In genomic region chr2:27086483-27087010, GRCm38 (mm10) we compare ENCODE assay signal across 28 mouse cellular contexts. TPM values are rescaled to one million over a fixed set of nuclear protein-coding genes. Genes with fewer than 3 reads are reported as not detected.
A peak's percentile ranks its signal among the peaks of the same experiment; 100 is the strongest.
DNase-seq lines count a peak whose midpoint lies in the region; ATAC-seq and TF ChIP-seq lines count a peak whose summit lies in the region.
"Had no signal": no experiment of that assay in that cellular context is flagged by ENCODE, and none has a peak within 500 bp of the region (broad histone marks: within the 10 kb centered on the region; RNA-seq: fewer than 3 reads in every experiment).

No protein-coding gene starts in this region.

- H3K4me2 ChIP-seq in hindbrain, embryonic 16.5 days (ENCODE audit: low read length): no peak overlapping the region
- H3K4me2 ChIP-seq in hindbrain, embryonic 11.5 days (replicated peaks; ENCODE audit: low read depth, low read length): no peak overlapping the region
- no peak overlapping the region for H3K4me2 ChIP-seq in midbrain, postnatal 0 days (ENCODE audit: low read depth, low read length, poor library complexity, severe bottlenecking)
- H3K4me2 ChIP-seq: forebrain, embryonic 13.5 days; heart, embryonic 15.5 days; limb, embryonic 15.5 days; neural tube, embryonic 15.5 days had no signal

- peaks cover 7% of the 10 kb centered on the region for H3K4me1 ChIP-seq in hindbrain, embryonic 16.5 days (ENCODE audit: control insufficient read depth, insufficient read depth, low read depth, low read length)
- no peaks in the 10 kb centered on the region for H3K4me1 ChIP-seq in hindbrain, embryonic 11.5 days (replicated peaks; ENCODE audit: control insufficient read depth, insufficient read depth, low read length)
- no peaks in the 10 kb centered on the region for H3K4me1 ChIP-seq in midbrain, postnatal 0 days (ENCODE audit: insufficient read depth, low read length)
- peaks cover 4% of the 10 kb centered on the region; the same call in 1 of the 2 replicates for H3K4me1 ChIP-seq in midbrain, embryonic 10.5 days
- H3K4me1 ChIP-seq in bone marrow, adult 2 months (ENCODE audit: control insufficient read depth, insufficient read depth, low read length): no peaks in the 10 kb centered on the region
- H3K4me1 ChIP-seq: forebrain, embryonic 13.5 days had no signal

- no peaks in the 10 kb centered on the region for H3K36me3 ChIP-seq in hindbrain, embryonic 16.5 days (ENCODE audit: control insufficient read depth, insufficient read depth, low read length)
- no peaks in the 10 kb centered on the region for H3K36me3 ChIP-seq in hindbrain, embryonic 11.5 days (ENCODE audit: control insufficient read depth, insufficient read depth, low read length)
- no peaks in the 10 kb centered on the region for H3K36me3 ChIP-seq in midbrain, postnatal 0 days (ENCODE audit: insufficient read depth, low read length)
- H3K36me3 ChIP-seq in midbrain, embryonic 10.5 days: no peaks in the 10 kb centered on the region
- no peaks in the 10 kb centered on the region for H3K36me3 ChIP-seq in splenic B cell, adult 2 months (ENCODE audit: control insufficient read depth, insufficient read depth, low read length, poor library complexity, severe bottlenecking)
- H3K36me3 ChIP-seq: heart, embryonic 15.5 days; limb, embryonic 15.5 days; neural tube, embryonic 15.5 days had no signal

- ATAC-seq in hindbrain, embryonic 16.5 days: no peak
- no peak for ATAC-seq in hindbrain, embryonic 11.5 days (ENCODE audit: low FRiP score)
- ATAC-seq in midbrain, postnatal 0 days (ENCODE audit: low FRiP score): no peak
- no peak for ATAC-seq in inflammation-experienced regulatory T-cells, adult 6 months
- ATAC-seq: forebrain, embryonic 13.5 days; intestine, postnatal 0 days had no signal

- WGBS in hindbrain, embryonic 16.5 days: 86% methylated on average over 4 of the region's 4 CpGs
- WGBS in hindbrain, embryonic 11.5 days: 92% methylated on average over 4 of the region's 4 CpGs
- WGBS in midbrain, postnatal 0 days: 92% methylated on average over 4 of the region's 4 CpGs
- 81% methylated on average over 4 of the region's 4 CpGs for WGBS in midbrain, embryonic 10.5 days
- WGBS in bone marrow, adult 2 months: 60% methylated on average over 4 of the region's 4 CpGs

- no peaks in the 10 kb centered on the region; the same call in 1 of the 2 replicates for H3K27me3 ChIP-seq in hindbrain, embryonic 16.5 days (replicated peaks; ENCODE audit: control insufficient read depth, insufficient read depth, low read length)
- no peaks in the 10 kb centered on the region for H3K27me3 ChIP-seq in hindbrain, embryonic 11.5 days (ENCODE audit: control insufficient read depth, insufficient read depth, low read length)
- H3K27me3 ChIP-seq in midbrain, postnatal 0 days (ENCODE audit: insufficient read depth, low read length): no peaks in the 10 kb centered on the region
- H3K27me3 ChIP-seq in midbrain, embryonic 10.5 days (ENCODE audit: low read depth, poor library complexity, severe bottlenecking): no peaks in the 10 kb centered on the region
- H3K27me3 ChIP-seq in splenic B cell, adult 2 months (ENCODE audit: control insufficient read depth, insufficient read depth, low read length, poor library complexity, severe bottlenecking): no peaks in the 10 kb centered on the region
- H3K27me3 ChIP-seq: forebrain, embryonic 13.5 days; neural tube, embryonic 15.5 days had no signal

- 0 out of 2 replicates have a peak overlapping the region, but pooled peaks have one; percentile 13 for H3K9ac ChIP-seq in hindbrain, embryonic 16.5 days (ENCODE audit: low read depth, low read length)
- H3K9ac ChIP-seq in hindbrain, embryonic 11.5 days (ENCODE audit: low read depth, low read length): no peak overlapping the region
- no peak overlapping the region for H3K9ac ChIP-seq in midbrain, postnatal 0 days (replicated peaks; ENCODE audit: low read length, poor library complexity, severe bottlenecking)
- H3K9ac ChIP-seq: forebrain, embryonic 13.5 days; heart, embryonic 15.5 days; limb, embryonic 15.5 days; neural tube, embryonic 15.5 days had no signal

- TF ChIP-seq POLR2A in bone marrow, adult 2 months (IDR thresholded peaks at IDR 0.05; ENCODE audit: borderline replicate concordance, control insufficient read depth, low read depth, low read length): no peak

- H3K4me3 ChIP-seq in hindbrain, embryonic 16.5 days (ENCODE audit: low read length): no peak overlapping the region
- H3K4me3 ChIP-seq in hindbrain, embryonic 11.5 days (ENCODE audit: low read depth, low read length): no peak overlapping the region
- no peak overlapping the region for H3K4me3 ChIP-seq in midbrain, postnatal 0 days (ENCODE audit: low read depth, low read length)
- no peak overlapping the region for H3K4me3 ChIP-seq in midbrain, embryonic 10.5 days
- H3K4me3 ChIP-seq in bone marrow, adult 2 months (replicated peaks; ENCODE audit: control insufficient read depth, low read depth, low read length): no peak overlapping the region
- H3K4me3 ChIP-seq: forebrain, embryonic 13.5 days; heart, adult 2 months; heart, embryonic 15.5 days; layer of hippocampus, adult 2 months; limb, embryonic 15.5 days; neural tube, embryonic 15.5 days had no signal

- TF ChIP-seq CTCF in midbrain, postnatal 0 days (IDR thresholded peaks at IDR 0.05): peak; percentile 30; the same call in 1 of the 2 replicates
- 0 out of 2 replicates have a peak, but pooled peaks have one; percentile 5 for TF ChIP-seq CTCF in bone marrow, adult 2 months (IDR thresholded peaks at IDR 0.05; ENCODE audit: control insufficient read depth, insufficient read depth, low read length)

- H3K9me3 ChIP-seq in hindbrain, embryonic 16.5 days (ENCODE audit: control insufficient read depth, low read length): no peaks in the 10 kb centered on the region
- H3K9me3 ChIP-seq in hindbrain, embryonic 11.5 days (ENCODE audit: control insufficient read depth, low read length): no peaks in the 10 kb centered on the region
- H3K9me3 ChIP-seq in midbrain, postnatal 0 days (ENCODE audit: low read length): no peaks in the 10 kb centered on the region
- H3K9me3 ChIP-seq in midbrain, embryonic 10.5 days (replicated peaks): no peaks in the 10 kb centered on the region
- H3K9me3 ChIP-seq: forebrain, embryonic 13.5 days; heart, embryonic 15.5 days; limb, embryonic 15.5 days; neural tube, embryonic 15.5 days had no signal

- no peak overlapping the region for H3K27ac ChIP-seq in hindbrain, embryonic 16.5 days (ENCODE audit: low read depth, low read length)
- H3K27ac ChIP-seq in hindbrain, embryonic 11.5 days (ENCODE audit: low read depth, low read length): no peak overlapping the region
- H3K27ac ChIP-seq in midbrain, postnatal 0 days (ENCODE audit: low read depth, low read length): no peak overlapping the region
- no peak overlapping the region for H3K27ac ChIP-seq in midbrain, embryonic 10.5 days (replicated peaks)
- H3K27ac ChIP-seq in bone marrow, adult 2 months (ENCODE audit: control insufficient read depth, insufficient read depth, low read depth, low read length, poor library complexity): no peak overlapping the region
- H3K27ac ChIP-seq: forebrain, embryonic 13.5 days; heart, embryonic 15.5 days; layer of hippocampus, adult 2 months; limb, embryonic 15.5 days; macrophage; neural tube, embryonic 15.5 days had no signal

- DNase-seq in hindbrain, embryonic 11.5 days (ENCODE audit: low spot score): no peak
- DNase-seq in midbrain, postnatal 0 days (ENCODE audit: low spot score): no peak
- no peak for DNase-seq in midbrain, embryonic 10.5 days (ENCODE audit: low spot score)
- DNase-seq in splenic B cell, adult 2 months (ENCODE audit: low read depth, low spot score): peak; percentile 20
- no peak for DNase-seq in frontal cortex, postnatal 10 days (ENCODE audit: low spot score in 2 of 2)
- DNase-seq: cerebellum, adult 11-12 months; gastrocnemius, postnatal 25 days; heart, adult 2 months; heart, postnatal 36 days; kidney, adult 9 months; right cerebral cortex, postnatal 25 days; thymus, postnatal 14 days had no signal

RNA-seq across cellular contexts. Expression of gene Adamtsl2, which starts 7.4 kb away (rescaled TPM):
- 9.6 and 11.8 TPM in 2 replicates for polyA plus RNA-seq in hindbrain, embryonic 16.5 days (2015; fragmentation: Nextera tagmentation; extraction: Ambion mirVana)
- polyA plus RNA-seq in hindbrain, embryonic 11.5 days (2014; fragmentation: Nextera tagmentation; extraction: Ambion mirVana): 5.6 and 6.2 TPM in 2 replicates
- total RNA-seq in midbrain, postnatal 0 days (2014; rRNA removed): 14.3 and 17.0 TPM in 2 replicates
- polyA plus RNA-seq in midbrain, postnatal 0 days (2015; fragmentation: Nextera tagmentation; extraction: Ambion mirVana): 7.3 and 9.3 TPM in 2 replicates
- polyA plus RNA-seq in midbrain, embryonic 10.5 days (2016; fragmentation: Nextera tagmentation; extraction: Ambion mirVana): 4.8 and 6.3 TPM in 2 replicates
- polyA plus RNA-seq in bone marrow, adult 2 months (2011; ENCODE audit: insufficient read depth, insufficient read length, low replicate concordance, missing spikeins): 0.85 TPM in 1 of 2 replicates, not detected in the other
- polyA plus RNA-seq in inflammation-experienced regulatory T-cells, adult 6 months (2017; shearing (Covaris generic)): not detected
- total RNA-seq: megakaryocyte-erythroid progenitor cell, adult 5-6 weeks had no signal
- polyA plus RNA-seq: macrophage had no signal

RNA-seq across cellular contexts. Expression of gene Mymk, which starts 14.6 kb away (rescaled TPM):
- 0.21 and 3.5 TPM in 2 replicates for polyA plus RNA-seq in hindbrain, embryonic 16.5 days (2015; fragmentation: Nextera tagmentation; extraction: Ambion mirVana)
- polyA plus RNA-seq in hindbrain, embryonic 11.5 days (2014; fragmentation: Nextera tagmentation; extraction: Ambion mirVana): 1.9 and 3.6 TPM in 2 replicates
- 0.16 TPM in 1 of 2 replicates, not detected in the other for total RNA-seq in midbrain, postnatal 0 days (2014; rRNA removed)
- 0.15 TPM in 1 of 2 replicates, not detected in the other for polyA plus RNA-seq in midbrain, postnatal 0 days (2015; fragmentation: Nextera tagmentation; extraction: Ambion mirVana)
- polyA plus RNA-seq in midbrain, embryonic 10.5 days (2016; fragmentation: Nextera tagmentation; extraction: Ambion mirVana): not detected in 2 replicates
- not detected in 2 replicates for polyA plus RNA-seq in bone marrow, adult 2 months (2011; ENCODE audit: insufficient read depth, insufficient read length, low replicate concordance, missing spikeins)
- polyA plus RNA-seq in inflammation-experienced regulatory T-cells, adult 6 months (2017; shearing (Covaris generic)): not detected
- total RNA-seq: adrenal gland, postnatal 14 days; heart, adult 2 months; heart, postnatal 36 days; megakaryocyte-erythroid progenitor cell, adult 5-6 weeks had no signal
- polyA plus RNA-seq: forebrain, embryonic 13.5 days; intestine, postnatal 0 days; macrophage; midbrain, embryonic 14.5 days; urinary bladder, adult 2 months had no signal

RNA-seq across cellular contexts. Expression of gene Fam163b, which starts 55.7 kb away (rescaled TPM):
- polyA plus RNA-seq in hindbrain, embryonic 16.5 days (2015; fragmentation: Nextera tagmentation; extraction: Ambion mirVana): 10.2 and 10.3 TPM in 2 replicates
- polyA plus RNA-seq in hindbrain, embryonic 11.5 days (2014; fragmentation: Nextera tagmentation; extraction: Ambion mirVana): 0.23 and 0.43 TPM in 2 replicates
- total RNA-seq in midbrain, postnatal 0 days (2014; rRNA removed): 4.9 and 8.4 TPM in 2 replicates
- 13.0 and 13.9 TPM in 2 replicates for polyA plus RNA-seq in midbrain, postnatal 0 days (2015; fragmentation: Nextera tagmentation; extraction: Ambion mirVana)
- polyA plus RNA-seq in midbrain, embryonic 10.5 days (2016; fragmentation: Nextera tagmentation; extraction: Ambion mirVana): 0.06 and 0.22 TPM in 2 replicates
- polyA plus RNA-seq in bone marrow, adult 2 months (2011; ENCODE audit: insufficient read depth, insufficient read length, low replicate concordance, missing spikeins): not detected in 2 replicates
- polyA plus RNA-seq in inflammation-experienced regulatory T-cells, adult 6 months (2017; shearing (Covaris generic)): not detected
- total RNA-seq: gastrocnemius, adult 18-20 months; gastrocnemius, postnatal 25 days; megakaryocyte-erythroid progenitor cell, adult 5-6 weeks had no signal
- polyA plus RNA-seq: liver, embryonic 16.5 days; macrophage had no signal

RNA-seq across cellular contexts. Expression of gene Slc2a6, which starts 58.7 kb away (rescaled TPM):
- 18.0 and 21.6 TPM in 2 replicates for polyA plus RNA-seq in hindbrain, embryonic 16.5 days (2015; fragmentation: Nextera tagmentation; extraction: Ambion mirVana)
- 1.1 and 2.3 TPM in 2 replicates for polyA plus RNA-seq in hindbrain, embryonic 11.5 days (2014; fragmentation: Nextera tagmentation; extraction: Ambion mirVana)
- total RNA-seq in midbrain, postnatal 0 days (2014; rRNA removed): 23.8 and 31.8 TPM in 2 replicates
- 14.4 and 14.8 TPM in 2 replicates for polyA plus RNA-seq in midbrain, postnatal 0 days (2015; fragmentation: Nextera tagmentation; extraction: Ambion mirVana)
- 3.1 and 4.4 TPM in 2 replicates for polyA plus RNA-seq in midbrain, embryonic 10.5 days (2016; fragmentation: Nextera tagmentation; extraction: Ambion mirVana)
- polyA plus RNA-seq in bone marrow, adult 2 months (2011; ENCODE audit: insufficient read depth, insufficient read length, low replicate concordance, missing spikeins): 6.3 and 26.1 TPM in 2 replicates
- polyA plus RNA-seq in inflammation-experienced regulatory T-cells, adult 6 months (2017; shearing (Covaris generic)): 1 to 10 TPM; 3.2 to 6.0 (median 3.5) TPM
